Mouse (Mus musculus) layer of hippocampus, postnatal 25 days (tissue): ENCODE measurements around the gene Phlda2. TPM values are rescaled to one million over a fixed set of nuclear protein-coding genes. Genes with fewer than 3 reads are reported as not detected.

Experiments used
- DNase-seq, 2 experiments: peaks; one replicate each; pipeline ENCODE4 v3.0.0; 2022; ENCODE audit warnings: mixed read lengths in 2 of 2, low spot score in 1 of 2; ENCODE audit errors: extremely low spot score in 1 of 2
- total RNA-seq, 2 experiments: library from RNA; stranded (reverse); gene quantifications; 2 replicates each; pipeline ENCODE4 v1.2.3; 2021

Phlda2 gene
- total RNA-seq, 2 experiments from 2014 or later: not detected

DNA sequence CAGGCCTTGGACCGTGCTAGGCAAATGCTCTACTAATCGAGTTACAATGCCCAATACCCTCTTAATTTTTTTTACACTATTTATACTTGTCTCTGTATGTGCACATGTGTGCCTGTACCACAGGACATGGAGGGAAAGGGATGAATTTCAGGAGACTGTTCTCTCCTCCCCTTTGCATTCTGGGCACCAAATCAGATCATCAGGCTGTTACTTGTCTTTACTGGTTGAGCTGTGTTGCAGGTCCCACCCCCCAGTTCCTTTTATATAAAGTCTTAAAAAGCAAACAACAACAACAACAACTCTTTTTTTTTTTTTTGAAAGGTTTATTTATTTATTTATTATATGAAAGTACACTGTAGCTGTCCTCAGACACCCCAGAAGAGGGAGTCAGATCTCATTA, 2.5 kb upstream of the Phlda2 start:
- no peak for DNase-seq

DNA sequence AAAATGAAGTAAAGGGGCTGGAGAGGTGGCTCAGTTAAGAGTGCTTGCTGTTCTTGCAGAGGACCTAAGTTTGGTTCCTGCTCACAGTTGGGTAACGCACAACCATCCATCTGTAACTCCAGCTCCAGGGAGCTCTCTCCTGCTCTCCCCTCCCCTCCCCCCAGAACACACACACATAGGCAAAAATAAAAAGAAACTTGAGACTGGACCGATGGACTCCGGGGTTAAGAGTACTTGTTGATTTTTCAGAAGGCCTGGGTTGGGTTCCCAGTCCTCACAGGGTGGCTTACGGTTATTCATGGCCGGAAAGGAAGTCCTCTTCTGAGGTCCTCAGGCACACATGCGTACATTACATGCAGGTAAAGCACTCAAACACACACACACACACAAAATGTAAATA, 976 bp upstream of the Phlda2 start:
- no peak for DNase-seq

DNA sequence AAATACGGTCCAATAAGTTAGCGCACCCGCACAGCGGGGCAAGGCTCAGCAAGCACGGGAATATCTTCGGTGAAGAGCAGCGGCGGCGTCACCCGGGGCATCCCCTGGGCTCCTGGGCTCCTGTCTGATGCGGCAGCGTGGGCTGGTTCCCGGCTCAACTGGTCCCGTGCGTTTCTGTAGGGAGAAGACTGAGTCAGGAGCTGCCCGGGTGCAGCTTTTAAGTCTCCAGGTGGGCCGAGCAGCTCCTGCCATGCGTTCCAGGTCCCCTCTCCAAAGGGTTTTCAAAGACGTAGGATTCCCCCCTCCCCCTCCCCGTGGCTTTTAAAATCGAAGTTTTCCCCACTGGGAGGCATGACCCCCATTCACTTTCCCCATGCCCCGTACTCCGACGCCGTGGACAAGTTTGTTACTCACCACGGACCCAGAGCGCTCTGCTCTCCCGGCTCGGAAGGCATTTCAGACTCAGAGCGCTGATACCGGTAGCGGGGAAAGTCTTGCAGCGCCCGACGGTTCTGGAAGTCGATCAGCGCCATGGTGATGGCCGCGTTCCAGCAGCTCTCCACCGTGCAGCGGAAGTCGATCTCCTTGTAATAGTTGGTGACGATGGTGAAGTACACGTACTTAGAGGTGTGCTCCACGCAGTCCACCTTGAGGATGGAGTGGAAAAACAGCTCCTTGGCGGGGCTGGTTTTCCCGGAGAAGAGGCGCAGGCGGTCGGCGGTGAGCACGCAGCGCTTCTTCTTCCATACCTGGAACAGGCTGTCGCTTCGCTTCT, 1.1 kb downstream of the Phlda2 start:
- peak; percentile 19 to 33 for DNase-seq

DNA sequence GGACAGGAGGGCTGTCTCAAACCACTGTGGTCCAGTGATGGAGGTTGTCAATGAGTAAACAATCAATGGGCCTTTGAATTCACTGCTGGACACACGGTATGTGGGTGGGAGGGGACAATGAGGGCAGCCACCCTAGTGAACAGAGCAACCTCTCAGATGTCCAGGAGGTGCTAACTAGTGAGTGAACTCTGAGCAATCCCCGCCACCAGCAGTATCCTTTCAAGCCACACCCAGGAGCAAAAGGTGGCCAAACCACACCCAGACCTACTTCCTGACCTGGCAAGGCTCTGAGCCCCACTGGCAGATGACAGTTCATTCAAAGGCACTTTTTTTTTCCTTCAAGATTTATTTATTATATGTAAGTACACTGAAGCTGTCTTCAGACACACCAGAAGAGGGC, 2.0 kb downstream of the Phlda2 start:
- no peak for DNase-seq

DNA sequence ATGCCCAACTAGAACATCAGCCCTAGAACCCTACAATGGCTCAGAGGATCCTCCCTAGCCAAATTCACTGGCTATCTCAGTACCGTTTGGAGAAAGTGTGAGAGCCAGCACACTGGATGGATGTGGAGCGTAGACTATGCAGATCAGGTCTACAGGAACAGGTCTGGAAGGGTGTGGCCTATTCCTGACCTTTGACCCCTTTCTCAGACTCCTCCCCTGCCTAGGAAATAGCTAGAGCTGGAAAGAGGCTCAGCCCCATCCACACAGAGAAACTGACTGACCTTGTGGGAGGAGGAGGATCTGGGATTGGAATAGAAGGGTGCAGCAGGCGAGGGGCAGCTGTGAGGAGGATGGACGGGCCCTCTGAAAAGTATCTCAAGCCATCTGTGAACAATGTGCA, 4.4 kb downstream of the Phlda2 start:
- DNase-seq: no peak

DNA sequence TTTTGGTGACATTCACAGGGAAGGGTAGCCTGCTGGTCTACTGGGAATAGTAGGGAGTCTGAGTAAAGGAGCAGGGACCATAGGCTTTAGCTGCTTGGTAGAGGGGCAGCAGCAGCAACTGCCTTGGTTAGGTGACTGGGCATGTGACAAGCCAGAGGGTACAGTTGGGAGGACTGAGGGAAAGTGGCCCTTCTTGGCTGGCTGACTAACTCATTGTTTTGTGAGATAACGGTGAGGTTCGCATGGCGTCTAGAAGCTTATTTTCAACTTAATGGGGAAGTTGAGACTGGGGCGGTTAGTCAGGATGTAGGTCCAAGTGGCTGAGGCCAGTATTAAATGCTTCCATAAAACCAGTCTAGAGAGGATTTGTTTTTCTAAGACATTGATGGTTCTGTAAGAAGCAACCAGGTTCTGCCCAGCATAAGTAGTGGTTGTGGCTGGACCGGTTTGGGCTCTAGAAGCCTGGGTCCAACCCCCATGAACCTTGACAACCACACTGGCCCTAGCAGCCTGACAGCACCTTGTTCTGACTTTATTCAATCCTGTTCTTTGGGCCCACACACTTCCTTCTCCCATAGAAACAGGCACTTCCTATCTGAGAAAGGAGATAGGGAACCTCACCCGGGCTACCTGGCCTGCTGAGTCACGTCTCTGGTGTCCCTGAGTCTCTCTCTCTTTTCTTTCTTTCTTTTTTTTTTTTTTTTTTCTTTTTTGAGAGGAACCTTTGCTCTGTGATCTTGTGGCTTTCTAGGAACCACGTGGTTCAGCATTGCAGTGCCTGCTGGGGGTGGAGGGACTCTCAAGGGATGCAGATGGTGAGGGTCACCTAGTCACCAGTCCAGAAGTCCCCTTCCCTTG, 7.6 kb downstream of the Phlda2 start:
- DNase-seq: no peak

DNA sequence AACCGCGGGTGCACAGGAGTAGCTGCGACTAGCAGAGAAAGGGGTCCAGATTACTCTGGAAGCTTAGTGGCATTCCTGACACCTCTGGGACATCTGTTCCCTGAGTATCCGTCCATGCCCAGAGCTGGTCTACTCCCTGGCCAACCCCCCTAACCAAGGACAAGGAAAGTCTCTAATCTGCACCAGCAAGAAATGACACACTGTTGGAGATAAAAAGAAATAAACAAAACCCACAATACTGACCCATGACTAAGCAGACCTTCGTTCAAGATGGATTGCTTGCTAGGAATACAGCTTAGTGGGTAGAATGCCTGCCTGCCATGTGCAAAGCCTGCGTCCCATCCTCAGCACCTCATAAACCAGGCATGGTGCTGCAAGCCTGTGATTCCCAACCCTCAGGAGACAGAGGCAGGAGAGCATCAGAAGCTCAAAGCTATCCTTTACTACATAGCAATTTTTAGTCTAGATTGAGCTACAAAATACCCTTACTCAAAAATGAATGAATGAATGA, 9.3 kb downstream of the Phlda2 start:
- no peak for DNase-seq

DNA sequence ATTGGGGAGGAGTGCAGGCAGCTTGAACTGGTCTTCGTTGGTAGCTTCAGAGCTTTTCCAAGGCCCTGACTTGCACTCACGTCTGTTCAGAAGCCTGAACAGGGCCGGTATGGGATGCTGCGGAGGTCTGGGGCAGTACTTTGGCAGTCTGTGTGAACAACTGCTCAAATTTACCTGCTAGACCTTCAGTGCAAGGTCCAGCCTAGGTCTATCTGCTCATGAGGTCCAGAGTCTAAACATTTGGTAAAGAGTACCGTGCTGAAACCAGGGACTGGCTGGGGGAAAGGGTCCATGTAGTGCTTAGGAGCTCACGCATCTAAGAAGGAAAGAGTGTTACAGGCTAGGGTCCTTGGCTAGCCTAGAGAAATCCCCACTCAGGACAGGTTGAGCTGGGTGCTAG, 13.2 kb downstream of the Phlda2 start:
- no peak for DNase-seq

DNA sequence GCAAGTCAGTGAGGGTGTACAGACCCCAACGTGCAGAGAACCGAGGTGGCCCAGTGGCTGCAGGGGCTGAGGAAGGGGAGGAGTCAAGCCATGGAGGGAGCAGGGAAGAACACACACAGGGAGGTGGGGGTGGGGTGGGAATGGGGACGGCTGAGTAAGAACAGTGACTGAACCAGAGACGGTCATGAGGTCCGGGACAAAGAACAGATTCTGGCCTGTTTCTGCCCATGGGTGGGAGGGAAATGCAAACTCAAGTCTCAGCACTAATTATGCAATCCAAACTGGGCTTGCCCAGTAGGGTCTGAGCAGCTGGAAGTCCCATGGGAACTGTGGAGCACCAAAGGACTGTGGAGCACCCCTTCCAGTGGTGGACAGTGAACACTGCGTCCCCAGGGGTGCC, 20.4 kb downstream of the Phlda2 start:
- no peak for DNase-seq

DNA sequence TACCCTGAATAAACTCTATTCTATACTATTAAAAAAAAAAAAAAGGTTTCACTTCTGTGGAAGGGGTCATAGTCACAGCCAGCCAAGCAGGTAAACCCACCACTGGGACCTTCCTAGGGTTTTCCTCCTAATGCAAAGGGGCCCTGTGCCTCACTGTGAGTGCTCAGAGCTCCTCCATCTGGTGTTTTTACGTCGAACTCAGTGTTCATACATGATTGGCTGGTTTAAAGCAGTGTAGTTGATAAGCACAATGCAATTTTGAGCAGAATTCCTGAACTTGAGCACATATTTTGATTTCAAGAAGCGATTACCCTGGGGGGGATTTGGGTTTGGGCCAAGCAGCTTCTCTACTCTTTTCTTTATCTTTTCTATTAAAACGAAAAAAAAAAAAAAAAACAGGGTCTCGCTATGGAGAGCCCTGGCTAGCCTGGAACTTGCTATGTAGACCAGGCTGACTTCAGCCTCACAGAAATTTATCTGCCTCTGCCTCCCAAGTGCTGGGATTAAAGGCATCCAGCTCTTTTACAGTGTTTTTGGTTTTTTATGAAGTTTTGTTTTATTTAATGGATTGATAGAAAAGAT, 21.1 kb downstream of the Phlda2 start:
- no peak for DNase-seq

DNA sequence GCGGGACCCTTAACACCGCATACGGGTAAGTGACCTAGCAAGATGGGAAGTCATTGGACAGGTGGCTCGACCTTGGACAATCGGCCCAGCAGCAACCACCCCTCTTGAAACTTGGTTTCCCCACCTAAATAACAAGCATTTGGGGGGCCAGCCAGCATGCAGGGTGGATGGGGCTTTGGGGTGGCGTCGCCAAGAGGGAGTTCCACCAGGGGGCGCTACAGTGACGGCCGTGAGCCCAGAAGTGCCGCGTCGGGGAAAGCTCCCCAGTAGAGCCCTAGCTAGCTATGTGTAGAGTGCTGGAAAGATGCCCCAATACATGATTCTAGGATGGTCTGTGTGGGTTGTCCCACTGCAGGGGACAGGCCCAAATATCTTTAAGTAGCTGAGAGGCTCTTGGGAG, 22.5 kb downstream of the Phlda2 start:
- DNase-seq: peak; percentile 46 to 78

DNA sequence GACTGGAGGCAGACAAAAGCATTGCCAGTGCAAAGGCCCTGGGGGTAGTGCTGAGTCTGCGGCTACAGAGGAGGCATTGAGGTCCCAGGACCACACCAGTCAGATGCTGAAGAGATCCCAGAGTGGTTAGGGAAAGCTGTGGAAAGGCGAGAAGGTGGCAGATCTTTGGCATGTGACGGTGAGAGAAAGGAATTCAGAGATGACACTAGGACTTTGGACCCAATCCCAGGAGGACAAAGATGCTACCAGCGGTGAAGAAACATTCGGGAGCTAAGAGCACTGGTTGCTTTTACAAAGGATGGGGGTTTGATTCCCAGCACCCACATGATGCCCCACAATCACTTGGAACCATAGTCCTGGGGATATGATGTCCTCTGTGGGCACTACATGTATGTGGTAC, 25.1 kb downstream of the Phlda2 start:
- no peak for DNase-seq

DNA sequence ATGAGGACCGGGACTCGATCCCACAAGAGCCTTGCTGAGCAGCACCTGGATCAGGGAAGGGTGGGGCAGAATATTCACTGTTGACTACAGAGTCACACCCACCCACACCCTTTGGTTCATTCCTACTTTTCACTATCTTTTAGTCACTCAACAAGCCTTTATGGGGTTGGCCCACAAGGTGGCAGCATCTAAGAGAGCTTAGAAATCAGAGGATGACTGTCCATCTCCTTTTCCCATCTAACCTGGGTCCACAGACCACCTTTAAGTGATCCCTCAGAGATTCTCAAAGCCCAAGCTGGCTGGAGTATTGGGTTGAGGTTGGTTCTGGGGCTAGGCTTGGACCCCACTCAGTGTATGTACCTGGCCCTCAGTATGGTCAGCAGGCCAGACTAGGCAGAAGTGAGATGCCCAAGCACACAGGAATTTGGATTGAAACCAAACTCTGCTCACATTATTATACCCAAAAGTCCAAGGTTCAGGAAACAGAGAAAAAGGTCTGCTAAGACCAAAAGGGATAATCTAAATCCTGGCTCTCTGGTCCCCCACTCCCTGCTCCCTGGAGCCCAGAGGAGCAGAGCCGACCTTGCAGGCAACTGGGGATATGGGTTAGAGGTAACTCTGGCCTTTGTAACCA, 26.1 kb downstream of the Phlda2 start:
- no peak for DNase-seq

DNA sequence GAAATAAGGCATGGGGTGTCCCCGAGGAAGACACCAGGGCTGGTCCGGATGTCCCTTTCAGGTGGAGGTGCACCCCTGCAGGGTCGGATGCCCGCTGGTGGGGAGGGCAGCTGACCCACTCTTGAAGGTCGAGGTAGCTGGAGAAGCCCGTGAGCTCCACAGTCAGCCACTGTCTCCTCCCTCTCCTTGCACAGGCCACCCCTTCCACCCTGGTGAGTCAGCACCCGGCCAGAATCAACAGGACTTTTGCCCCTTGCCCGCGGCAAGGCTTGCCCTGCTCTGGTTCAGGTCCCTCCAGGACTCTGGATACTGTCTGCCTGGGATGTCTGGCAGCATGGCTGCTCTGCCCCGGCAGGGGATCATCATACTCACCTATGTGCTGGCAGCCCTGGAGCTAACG, 27.1 kb downstream of the Phlda2 start:
- no peak for DNase-seq

DNA sequence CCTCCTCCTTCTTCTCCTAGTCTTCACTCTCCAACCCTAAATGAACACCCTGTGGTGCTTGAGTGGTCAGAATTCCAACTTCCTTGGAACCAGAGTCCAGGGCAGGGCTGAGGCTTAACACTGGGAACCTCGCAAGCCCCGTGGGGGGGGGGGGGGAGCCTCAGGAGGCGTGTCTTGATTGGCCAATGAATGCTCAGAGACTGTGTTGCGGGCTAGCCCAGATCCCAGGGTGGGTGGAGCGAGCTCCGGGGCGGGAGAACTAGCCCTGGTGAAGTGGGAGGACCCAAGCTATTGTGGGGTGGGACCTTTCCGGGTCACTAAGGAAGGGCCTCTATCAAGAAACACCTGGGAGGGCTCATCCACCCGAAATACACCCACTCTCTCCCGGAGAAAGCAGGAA, 28.1 kb downstream of the Phlda2 start:
- no peak for DNase-seq

DNA sequence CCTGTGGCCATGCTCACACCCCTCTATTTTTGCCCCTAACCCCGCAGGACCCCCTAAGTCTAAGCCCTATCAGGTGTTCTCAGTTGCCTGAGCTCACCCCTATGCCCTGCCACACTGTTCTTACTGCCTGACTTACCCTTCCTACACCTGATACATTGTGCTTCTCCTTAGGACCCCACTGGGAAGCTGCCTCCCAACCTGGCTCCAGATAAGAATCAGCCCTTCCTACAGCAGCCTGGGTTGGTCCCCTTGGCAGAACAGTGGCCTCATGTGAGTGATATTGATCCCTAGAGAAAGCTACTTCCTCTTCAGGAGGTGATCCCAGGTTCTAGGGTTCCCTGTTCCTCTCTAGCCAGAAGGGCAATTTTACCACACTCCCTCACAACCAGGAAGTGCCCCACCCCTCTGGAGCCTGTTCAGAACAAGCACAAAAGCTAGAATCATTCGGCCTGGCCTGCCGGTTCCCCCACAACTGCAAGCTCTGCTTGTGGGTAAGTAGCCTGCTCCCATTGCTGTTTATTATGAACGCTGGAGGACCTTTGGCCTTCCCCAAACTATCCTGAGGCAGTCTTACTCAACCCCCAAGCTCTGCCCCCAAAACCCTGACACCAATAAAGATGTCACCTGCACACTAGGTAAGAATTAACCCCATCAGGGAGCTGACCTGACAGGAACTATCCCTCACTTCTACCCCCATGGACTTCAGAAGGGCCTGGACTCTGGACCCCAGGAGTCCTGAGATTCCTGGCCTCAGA, 29.4 kb downstream of the Phlda2 start, which contains the start of gene Slc22a18:
TSS of gene Slc22a18 (plus strand) at position 390 of the 755 bp plus-strand sequence.
- no peak for DNase-seq

DNA sequence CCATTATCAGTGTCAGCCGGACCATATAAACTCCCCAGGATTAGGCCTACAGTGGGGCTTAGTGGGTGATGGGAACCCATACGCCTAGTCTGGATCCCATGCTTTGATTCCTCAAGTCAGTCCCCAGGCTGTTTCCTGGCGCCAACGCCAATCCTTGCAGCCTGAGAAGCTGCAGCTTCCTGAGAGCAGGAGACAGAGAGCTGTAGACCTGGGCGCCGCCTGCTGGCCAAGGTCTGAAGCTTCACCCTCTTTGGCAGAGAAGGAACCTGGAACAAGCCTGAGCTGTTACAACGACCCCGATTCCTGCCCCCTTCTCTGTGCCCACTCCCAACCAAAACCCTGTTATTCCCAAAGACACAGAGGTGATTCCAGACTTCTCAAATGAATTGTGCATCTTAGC, 33.0 kb downstream of the Phlda2 start:
- peak; percentile 49 to 84 for DNase-seq

DNA sequence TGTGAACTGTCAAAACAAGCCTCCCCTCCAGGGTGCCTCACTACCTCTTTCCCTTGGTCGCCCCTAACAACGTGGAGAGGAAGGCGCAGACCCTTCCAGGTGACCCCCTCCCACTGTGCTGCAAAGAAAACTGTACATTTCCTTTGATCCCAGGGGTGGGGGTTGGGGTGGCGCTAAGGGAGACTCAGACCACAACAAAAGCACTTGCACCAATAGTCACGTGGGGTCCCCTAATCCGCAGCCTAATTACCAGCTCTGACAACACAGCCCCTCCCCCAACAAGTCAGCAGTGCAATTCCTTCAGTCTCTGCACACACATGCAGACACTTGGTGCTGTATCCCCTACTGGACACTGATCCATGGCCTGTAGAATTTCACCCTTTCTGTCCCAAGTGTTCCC, 35.2 kb downstream of the Phlda2 start:
- no peak for DNase-seq

DNA sequence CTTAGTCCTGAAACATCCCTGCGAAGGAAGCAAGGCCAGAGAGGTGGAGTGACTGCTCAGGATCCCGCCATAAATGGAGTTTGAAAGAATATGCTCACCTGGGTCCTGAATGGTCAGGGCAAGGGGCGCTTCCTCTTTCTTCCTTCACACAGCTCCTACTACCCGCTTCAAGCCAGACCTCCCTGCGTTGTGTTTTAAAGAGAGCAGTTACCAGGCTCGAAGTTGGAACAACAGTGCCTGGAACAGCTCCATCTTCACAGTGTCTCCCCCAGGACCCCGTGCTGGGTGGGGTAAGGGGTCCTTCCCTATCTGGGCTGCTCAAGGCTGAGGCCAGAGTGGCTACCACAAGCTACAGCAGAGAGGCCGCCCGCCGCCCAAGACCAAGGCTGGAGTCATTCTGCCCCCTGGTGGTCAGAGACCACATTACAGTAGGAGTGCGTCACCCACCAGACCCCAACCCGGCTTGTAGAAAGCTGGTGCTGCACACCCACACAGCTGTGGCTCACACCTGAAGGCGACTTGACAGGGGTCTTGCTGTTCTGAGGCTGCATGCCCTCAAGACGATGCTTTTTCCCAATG, 36.8 kb downstream of the Phlda2 start:
- DNase-seq: peak; percentile 91 to 94
